Mouse (Mus musculus): ENCODE results near the gene Npas3. TPM values are rescaled to one million over a fixed set of nuclear protein-coding genes. Genes with fewer than 3 reads are reported as not detected.

Gene Npas3
- total RNA-seq, 2 experiments from 2014 or later: 0.05 TPM; not detected in 1

DNA sequence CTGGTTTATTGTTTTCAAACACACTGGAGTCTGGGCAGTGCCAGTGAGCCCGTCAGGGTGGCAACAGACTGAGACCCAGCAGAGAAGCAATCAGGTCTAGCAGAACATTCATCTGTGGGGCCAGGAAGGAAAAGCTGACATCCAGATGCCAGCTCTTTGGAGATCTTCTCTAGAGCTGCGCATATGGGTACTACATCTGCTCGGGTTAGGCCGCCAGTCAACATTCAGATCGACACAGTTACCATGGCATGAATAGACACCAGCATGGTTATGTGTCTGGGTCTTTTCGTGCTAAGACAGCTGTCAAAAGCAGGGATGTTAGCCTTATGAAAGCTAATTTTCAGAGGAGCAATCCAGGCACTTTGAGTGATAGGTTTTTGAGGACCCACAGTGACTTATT, 407.8 kb downstream of the Npas3 start:
- no peak for ATAC-seq (replicated peaks; ENCODE audit: low FRiP score, low TSS enrichment, poor library complexity, severe bottlenecking)

DNA sequence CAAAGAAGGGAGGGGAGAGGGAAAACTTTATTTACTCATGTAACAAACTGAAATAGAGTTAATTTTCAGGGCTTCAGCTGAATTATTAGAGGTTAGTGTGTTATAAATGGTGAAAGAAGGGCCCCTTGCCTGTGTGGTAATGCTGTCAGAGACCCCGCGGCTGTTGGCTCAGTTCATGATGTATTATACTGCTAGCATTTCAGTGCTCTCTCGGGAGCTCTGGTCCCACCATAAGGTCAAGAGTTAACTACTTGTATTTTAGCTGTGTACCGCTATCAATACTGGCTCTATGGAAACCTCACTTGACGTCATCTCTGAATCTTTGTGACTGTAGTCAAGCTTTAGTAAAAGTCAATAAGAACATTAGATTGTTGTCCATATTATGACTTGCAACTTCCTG, 415.6 kb downstream of the Npas3 start:
- ATAC-seq (replicated peaks; ENCODE audit: low FRiP score, low TSS enrichment, poor library complexity, severe bottlenecking): no peak

DNA sequence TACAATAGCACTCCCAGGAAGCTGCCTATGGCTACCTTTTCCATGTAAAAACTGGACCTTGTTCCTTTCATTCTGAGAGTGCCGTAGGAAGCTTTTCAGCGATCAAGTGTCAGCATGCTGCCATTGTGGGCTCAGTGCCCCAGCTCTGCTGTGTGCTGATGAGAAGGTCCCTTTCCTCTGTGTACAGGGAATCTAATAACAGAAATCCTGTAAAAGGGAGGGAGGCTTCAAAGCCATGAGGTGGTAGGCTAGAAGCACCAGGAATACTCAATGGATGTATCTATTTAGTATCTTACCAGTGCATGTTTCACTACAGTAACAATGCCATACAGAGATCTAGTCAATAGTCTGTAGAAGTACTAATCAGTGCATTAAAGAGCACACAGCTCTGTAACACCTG, 423.4 kb downstream of the Npas3 start:
- no peak for ATAC-seq (replicated peaks; ENCODE audit: low FRiP score, low TSS enrichment, poor library complexity, severe bottlenecking)

DNA sequence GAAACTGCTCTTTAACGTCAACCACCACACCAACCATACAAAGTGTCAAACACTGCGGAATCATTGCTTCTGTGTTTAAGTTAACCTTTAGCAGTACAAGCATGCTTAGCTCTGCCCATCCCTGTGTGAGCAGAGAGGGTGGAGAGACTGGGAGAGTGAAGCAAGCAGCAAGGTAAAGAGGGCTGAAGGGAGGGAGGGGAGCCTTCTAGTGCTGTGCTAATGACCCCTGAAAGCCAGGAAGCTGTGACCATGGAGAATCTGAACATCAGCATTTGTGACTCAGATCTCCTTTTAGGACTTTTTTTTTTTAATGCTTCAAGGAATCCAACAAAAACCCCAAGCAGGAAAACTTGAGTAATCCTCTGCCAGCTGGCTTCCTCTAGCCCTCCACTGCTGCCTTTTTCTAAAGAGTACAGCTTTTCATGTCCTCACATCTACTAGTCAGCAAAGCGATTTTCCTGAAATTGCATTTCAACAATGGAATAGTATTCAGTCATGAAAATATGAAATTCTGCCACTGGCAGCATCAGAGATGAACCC, 428.7 kb downstream of the Npas3 start:
- no peak for ATAC-seq (replicated peaks; ENCODE audit: low FRiP score, low TSS enrichment, poor library complexity, severe bottlenecking)

DNA sequence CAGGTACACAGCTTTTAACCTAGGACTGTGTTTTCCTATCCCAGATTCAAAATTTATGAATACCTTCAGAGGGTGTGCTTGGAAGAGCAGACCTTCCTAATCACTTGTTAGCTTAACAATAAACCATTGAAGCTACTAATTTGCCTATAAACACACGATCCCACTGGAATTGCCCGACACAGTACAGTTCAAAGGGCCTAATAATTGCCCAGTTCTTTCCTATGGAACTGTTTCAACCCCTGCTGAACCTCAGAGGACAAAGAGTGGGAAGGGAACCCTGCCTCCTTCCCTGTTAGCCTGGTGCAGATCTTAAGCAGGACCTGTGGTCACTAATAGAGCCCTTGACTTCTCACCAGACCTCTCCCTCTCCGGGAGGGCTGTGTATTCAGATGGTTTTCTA, 429.7 kb downstream of the Npas3 start:
- ATAC-seq (replicated peaks; ENCODE audit: low FRiP score, low TSS enrichment, poor library complexity, severe bottlenecking): no peak

DNA sequence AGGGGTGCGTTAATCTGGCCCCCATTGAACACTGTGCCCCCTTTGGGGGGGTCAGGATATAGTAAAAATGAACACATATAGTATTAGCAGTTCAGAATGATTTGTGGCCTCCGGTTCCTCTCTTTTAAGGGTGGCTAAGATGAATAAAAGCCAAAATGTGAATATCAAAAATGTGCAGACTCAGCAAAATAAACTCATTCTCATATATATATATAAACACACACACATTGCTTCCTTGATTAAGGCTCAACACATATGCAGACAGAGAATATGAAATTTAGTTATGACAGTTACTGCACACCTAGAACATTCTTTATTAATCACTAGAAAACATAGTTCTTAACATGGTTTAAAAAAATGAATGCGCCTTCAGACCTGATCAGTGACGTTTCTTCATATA, 430.7 kb downstream of the Npas3 start:
- no peak for ATAC-seq (replicated peaks; ENCODE audit: low FRiP score, low TSS enrichment, poor library complexity, severe bottlenecking)

DNA sequence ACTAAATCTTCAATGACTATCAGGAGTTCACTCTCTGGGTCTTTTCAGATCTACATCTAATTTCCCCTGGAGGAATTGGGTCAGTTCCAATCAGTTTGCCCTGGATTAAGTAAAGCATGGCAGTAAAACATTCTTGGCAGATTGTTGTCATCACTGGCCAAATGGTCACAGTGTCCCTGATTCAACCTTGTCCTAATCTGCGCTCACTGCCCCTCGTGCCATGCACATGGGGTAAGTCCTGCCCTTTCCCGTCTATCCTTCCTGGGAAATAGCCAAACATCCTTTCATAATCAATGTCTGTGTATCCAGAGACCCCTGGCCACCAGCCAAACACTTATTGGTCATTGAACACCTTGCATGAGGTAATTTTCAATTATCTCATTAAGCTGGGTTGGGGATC, 432.0 kb downstream of the Npas3 start:
- no peak for ATAC-seq (replicated peaks; ENCODE audit: low FRiP score, low TSS enrichment, poor library complexity, severe bottlenecking)

DNA sequence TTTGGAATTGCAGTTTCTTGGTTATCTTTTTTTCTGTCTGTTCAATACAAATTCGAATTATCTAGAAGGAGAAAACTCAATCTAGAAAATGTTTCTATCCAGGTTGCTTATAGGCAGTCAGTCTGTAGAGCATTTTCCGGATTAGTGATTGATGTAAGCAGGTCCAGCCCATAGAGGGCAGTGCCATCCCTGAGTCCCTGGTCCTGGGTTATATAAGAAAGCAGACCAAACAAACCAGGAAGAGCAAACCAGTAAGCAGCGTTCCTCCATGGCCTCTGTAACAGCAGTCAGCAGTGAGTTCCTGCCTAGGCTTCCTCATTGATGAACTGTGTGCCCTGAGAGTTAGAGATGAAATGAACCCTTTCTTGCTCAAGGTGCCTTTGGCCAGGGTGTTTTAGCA, 433.6 kb downstream of the Npas3 start:
- ATAC-seq (replicated peaks; ENCODE audit: low FRiP score, low TSS enrichment, poor library complexity, severe bottlenecking): no peak

DNA sequence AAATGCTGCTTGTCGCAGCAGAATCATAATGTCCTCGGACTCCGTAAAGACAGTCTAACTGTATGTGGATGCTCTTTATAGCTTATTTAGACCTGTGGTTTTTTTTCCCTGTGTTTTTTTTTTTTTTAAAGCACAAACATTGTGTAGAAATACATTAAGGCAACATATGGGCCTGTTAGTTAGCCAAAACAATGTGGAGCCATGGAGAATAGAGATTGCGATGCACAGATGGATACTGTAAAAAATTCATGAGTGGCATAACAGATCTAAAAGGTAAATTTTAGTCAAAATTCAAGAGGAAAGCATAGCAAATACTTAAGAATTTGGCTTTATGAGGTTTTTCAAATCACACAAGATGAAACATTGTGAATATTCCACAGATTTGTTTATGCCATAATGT, 444.0 kb downstream of the Npas3 start:
- no peak for ATAC-seq (replicated peaks; ENCODE audit: low FRiP score, low TSS enrichment, poor library complexity, severe bottlenecking)

DNA sequence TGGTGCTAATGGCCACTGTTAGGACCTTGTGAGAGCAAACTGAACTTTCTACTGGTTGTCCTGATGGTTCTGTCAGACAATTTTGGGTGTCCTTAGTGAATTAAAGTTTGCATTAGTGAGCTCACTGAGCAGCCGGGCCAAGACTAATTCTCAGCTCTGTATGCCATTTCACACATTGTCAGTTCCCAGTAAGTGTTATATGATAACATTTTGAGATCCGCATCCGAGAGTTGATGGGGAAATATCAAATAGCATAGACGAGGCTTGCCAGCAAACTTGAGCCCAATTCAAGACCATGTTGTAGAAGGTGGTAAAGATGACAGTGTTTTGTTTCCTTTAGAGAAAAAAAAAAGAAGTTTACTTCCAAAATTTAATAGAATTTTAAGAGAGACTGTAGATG, 445.9 kb downstream of the Npas3 start:
- no peak for ATAC-seq (replicated peaks; ENCODE audit: low FRiP score, low TSS enrichment, poor library complexity, severe bottlenecking)

DNA sequence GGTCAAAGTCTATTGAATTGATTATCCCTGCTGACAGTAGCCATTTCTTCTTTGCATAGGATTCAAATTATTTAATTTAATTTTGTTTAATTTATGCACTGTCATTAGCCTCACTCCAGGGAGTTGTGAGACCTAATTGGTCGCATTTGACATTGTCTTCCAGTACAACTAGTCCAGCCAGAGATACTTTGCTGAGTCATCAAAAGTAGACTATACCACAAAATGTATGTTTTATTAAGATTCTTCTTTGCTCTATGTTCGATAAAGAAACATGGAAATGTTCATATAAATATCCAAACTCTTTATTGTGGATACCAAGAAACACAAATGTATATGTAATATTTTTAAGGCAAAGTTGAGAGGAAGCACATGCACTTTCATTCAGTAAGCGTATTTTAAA, 446.8 kb downstream of the Npas3 start:
- no peak for ATAC-seq (replicated peaks; ENCODE audit: low FRiP score, low TSS enrichment, poor library complexity, severe bottlenecking)

DNA sequence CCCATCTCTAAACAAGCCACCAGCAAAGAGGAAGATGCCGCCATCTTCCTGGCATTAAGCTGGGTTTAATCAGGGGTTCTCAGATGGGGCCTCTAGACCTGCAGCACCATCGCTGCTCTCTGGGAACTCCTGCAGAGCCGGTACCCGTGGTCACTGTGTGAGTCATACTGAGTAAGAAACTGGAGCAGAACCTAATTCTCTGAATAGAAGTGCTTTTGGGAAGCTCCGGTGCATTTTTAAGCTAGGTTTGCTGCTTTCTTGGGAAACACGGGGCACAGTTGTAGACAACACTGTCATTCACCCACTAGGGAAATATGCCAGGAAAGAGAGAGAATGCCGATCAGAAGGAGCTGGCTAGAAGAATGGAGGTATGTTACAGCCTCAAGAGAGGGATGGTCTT, 449.2 kb downstream of the Npas3 start:
- no peak for ATAC-seq (replicated peaks; ENCODE audit: low FRiP score, low TSS enrichment, poor library complexity, severe bottlenecking)

DNA sequence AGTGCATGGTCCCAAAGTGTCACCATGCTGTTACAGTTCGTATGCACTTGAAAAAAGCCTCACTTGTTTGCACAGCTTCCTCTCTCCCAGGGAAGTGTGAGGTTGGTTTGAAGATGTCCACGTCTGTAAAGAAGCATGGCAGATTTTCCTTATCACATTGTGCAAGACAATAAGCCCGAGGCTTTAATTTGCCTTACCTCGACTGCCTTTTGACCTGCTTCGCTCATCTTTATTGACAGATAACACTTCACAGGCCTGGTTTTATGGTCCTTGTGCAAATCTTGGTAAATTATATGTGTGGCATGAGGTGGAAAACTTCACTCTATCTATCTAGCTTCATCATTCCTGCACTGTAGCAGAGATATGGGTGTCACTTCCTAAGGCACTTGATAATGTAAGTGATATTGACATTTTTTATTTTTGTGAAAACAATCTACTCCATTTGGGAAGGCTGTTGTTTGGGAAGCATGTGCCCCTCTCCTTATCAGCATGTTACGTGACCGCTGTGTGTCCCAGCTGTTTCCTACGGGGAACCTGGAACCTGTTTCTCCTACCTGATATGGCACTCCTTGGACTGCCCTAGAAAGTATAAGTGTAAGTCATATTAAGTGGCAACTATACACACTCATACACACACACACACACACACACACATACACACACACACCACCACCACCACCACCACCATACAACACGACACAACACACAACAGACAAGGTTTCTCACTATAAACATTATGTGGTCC, 450.2 kb downstream of the Npas3 start:
- no peak for ATAC-seq (replicated peaks; ENCODE audit: low FRiP score, low TSS enrichment, poor library complexity, severe bottlenecking)

DNA sequence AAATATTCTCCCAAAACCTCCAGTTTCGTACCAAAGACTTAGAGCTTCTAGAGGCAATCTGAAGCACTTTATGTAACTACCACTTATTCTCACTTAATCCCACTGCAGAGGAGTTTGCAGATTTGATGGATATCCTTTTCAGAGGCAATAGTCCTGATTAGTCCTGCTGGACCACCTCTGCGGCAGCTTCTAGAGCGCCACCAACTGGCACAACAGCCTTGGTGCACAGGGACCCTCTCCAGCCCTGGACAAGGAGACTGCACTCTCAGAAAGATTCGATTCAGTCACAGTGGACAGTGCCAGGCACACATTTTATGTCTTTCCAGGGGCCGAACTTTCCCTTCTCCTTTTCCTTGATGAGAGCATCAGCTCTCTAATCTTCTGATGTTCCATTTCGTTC, 471.4 kb downstream of the Npas3 start:
- no peak for ATAC-seq (replicated peaks; ENCODE audit: low FRiP score, low TSS enrichment, poor library complexity, severe bottlenecking)

DNA sequence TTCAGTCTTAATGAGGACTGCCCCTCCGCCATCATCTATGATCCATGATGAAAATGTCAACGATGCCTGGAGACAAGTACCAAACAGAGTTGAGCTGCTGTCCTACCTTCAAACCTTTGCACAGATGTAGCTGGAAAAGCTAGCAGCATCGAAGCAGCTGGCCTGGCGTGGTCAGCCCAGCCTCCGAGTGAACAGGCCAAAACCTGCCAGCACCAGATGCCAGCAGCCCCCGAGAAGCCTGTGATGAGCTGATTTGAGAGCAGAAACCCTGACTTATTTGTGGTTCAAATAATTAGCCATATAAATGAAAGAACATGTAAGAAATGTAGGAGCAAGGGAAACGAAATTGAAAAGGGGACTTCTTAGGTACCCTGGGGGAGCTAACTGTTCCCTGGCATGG, 473.7 kb downstream of the Npas3 start:
- no peak for ATAC-seq (replicated peaks; ENCODE audit: low FRiP score, low TSS enrichment, poor library complexity, severe bottlenecking)

DNA sequence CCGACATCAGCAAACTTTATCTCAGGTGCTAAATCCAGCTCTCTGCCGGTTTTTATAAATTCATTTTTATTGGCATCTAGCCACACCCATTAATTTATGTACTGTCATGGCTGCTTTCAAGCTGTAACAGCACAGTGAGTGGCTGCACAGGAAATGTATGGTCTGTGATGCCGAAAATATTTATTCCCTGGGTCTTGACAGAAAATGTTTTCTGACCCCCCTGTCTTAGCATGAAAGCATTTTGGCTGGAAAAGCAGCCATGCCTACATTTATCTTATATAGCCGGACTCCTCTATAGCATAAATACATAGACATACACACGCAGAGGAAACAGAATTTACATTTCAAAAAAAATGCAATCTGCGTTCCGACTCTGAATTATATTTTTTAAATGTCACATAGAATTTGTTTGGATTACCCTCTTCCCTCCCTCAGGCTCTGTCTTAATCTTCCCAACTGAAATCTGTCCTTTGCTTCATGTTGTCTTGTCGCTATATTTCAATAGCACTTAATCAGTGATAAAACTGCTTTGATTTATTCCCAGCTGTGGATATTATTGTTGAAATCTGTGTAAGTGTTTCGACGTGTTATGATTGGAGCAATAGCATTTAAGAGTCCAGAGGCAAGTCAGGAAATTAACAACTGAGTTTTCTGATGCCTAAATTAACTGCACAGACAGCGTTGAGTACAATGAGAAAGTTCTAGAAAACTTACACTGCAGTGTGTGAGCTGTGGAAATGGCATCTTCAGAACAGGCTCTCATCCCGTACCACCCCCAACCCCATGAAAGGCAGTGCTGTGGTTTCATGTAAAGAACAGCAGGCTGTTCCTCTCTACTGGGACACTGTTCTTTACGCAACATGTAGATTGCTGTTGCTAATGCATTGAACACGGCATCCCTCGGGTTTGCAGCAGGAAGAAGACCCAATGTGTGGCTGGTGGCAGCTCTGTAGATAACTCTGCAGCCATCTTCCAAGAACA, 474.5 kb downstream of the Npas3 start:
- no peak for ATAC-seq (replicated peaks; ENCODE audit: low FRiP score, low TSS enrichment, poor library complexity, severe bottlenecking)

DNA sequence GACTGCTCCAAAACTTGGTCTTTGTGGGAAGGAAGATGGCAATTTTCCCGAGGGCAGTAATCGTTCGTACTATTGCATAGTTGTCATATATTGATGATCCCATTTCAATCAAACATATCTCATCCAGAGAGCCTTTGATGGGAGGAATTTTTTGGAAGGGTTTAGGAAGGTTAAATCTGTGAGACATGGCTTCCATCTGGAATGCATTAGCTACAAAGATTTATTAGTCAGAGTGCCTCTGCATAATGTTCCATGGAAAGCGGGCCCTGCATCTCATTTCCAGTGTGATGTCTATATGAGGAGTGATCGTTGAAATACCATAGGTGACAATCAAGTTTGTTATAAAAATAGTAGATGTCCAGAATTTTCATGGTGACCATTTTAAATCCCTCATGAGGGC, 480.8 kb downstream of the Npas3 start:
- ATAC-seq (replicated peaks; ENCODE audit: low FRiP score, low TSS enrichment, poor library complexity, severe bottlenecking): no peak

DNA sequence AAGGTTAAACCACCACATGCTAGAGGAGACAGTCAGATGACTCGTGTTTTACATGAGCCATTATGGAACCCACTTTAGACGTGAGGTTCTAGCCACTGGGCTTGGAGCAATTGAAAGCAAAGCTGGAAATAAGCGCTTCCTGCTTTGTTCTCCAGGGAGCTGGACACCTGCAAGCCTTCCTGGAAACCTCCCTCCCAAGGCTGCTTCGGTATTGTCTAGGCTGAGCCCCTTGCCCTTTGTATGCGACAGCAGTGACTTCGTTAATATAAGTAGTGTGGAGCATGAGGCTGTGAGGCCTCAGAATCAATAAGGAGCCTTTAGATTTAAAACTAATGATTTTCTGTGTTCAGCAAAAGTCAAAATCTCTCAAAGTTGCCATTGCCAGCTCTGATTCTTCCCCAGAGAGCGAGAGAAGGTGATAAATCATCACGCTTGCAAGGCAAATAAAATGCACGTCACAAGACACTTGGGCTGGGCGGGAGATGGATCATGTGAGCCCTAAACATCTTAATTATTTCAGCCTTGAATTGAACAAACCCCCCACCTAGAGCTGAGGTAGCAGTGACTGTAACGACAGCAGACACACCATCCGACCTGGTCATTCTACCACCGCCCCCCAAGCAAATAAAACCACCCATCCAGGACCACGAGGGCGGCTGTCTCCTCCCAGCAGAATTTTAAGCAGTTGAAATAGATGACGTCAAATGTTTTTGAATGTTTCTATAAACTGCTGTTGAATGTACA, 490.2 kb downstream of the Npas3 start:
- ATAC-seq (replicated peaks; ENCODE audit: low FRiP score, low TSS enrichment, poor library complexity, severe bottlenecking): no peak

DNA sequence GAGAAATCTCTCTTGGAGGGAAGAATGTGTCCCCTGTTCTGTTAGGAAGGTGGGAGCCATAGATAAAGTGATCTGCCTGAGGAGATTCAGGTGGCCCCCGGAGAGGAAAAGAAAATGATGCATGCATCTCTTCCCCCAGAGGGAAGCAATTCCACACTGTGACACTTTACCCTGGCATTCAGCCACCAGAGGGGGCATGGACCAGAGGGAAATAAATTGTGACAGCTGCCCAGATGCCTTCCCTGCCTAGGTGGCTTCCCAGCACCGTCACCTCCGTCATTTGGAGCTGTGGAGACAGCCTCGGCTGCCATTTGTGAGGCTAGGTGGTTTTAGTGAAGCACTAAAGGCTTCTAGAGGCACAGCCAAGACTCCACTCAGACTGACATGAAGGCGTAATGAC, 498.2 kb downstream of the Npas3 start:
- ATAC-seq (replicated peaks; ENCODE audit: low FRiP score, low TSS enrichment, poor library complexity, severe bottlenecking): no peak

DNA sequence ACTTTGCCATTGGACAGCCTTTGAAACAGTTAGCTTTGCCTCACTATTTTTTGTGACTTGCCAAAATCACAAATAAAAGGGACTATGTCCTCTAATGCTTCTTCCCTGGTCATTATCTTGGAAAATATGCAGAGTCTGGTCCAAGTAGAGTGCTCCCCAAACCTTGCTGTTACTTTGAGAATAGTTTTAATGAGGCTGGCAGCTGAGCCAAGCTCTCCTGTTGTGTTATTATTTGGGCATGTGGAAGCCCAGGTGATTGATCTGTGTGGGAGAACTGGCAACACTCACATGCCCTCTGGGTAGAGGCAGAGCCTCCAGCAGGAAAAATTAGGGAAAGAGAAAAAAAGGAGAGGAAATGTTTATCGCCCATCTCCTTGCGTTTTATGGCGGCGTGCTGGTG, 500.9 kb downstream of the Npas3 start:
- no peak for ATAC-seq (replicated peaks; ENCODE audit: low FRiP score, low TSS enrichment, poor library complexity, severe bottlenecking)
